Mouse (Mus musculus) T-cell, adult 2 months (primary cell): ENCODE measurements around the gene Pde4c.

ENCODE experiments used
- DNase-seq: peaks from one replicate; pipeline ENCODE4 v3.0.0; 2022; ENCODE audit warnings: low spot score

Pde4c gene

DNA sequence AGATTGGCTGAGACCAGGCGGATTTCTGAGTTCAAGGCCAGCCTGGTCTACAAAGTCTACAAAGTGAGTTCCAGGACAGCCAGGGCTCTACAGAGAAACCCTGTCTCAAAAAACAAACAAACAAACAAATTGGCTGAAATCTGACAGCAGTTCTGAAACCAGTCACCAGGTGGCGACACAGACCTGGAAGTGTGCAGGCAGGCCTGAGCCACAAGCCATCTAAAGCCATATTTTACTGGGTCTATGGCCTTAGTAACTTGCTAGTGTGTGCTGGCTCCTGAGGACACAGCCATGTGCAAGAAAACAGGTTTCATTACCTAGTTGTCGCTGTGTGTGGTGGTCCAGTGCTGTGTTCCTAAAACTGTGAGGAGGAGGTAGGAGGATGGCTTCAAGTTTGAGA lies 2.8 kb upstream of the Pde4c start:
- peak; percentile 77 for DNase-seq

DNA sequence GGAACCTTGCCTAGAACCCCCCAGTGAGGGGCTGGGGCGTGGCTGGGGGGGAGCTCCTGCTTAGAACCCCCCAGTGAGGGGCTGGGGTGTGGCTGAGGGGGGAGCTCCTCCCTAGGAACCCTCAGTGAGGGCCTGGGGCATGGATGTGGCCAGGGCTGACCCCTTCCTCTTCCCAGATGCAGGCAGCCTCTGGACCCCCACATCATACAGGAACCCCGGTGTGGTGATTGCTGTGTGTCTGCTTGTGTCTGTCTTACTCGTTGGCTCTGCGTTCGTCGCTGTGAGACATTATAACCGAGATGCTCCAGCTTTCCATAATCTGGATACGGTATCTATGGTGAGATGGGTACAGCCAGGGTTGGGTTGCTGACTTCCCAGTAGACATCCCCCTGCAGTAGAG lies 1.9 kb upstream of the Pde4c start:
- DNase-seq = no peak

GRCm38 (mm10) chr8:70724216-70724615 lies 696 bp downstream of the Pde4c start:
- no peak for DNase-seq

DNA sequence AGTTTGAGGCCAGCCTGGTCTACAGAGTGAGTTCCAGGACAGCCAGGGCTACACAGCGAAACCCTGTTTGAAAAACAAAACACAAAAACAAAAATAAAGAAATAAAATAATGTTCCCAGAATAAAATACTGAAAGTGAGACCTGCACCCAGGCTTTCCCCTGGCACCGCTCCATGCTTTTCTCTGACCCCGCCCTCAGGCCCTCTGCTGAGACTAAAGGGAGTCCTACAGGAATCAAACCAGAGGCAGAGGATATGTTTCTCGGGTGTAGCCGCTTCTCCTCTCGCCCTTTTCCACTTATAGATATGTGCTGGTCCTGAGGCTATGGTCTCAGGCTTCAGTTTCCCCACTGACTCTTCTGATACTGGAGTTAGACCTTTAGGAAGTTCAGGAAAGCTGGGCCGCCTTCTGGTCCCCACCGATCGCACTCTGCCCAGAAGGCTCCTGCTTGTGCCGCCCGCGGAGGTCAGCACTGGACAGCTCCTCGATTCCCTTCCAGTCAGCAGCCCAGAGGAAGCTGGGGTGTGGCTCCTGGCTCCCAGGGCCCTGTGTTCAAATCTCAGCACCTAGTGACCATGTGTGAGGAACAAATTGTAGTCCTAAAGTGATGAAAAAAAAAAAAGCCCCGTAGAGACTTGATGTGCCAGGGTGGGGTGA lies 2.4 kb downstream of the Pde4c start:
- no peak for DNase-seq

DNA sequence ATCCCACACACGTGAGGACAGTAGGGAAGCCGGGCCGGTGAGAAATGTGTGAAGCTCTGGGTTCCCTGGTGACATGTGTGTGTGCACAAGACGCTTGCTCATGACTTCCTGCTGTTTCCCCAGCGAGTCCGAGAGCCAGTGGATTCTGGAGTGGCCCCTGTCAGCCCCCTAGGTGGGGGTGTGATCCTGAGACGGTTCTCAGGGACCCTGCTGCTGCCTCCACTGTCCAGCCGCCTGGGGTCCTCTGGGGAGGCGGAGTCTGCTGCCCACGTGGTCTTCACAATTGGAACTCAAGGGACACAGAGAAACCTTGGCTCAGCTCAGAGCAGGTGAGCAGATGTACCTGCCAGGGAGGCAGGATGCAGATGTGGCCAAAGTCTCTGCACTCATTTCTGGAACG lies 3.2 kb downstream of the Pde4c start:
- DNase-seq = no peak

GRCm38 (mm10) chr8:70729808-70730475 lies 6.4 kb downstream of the Pde4c start:
- peak; percentile 30 for DNase-seq

DNA sequence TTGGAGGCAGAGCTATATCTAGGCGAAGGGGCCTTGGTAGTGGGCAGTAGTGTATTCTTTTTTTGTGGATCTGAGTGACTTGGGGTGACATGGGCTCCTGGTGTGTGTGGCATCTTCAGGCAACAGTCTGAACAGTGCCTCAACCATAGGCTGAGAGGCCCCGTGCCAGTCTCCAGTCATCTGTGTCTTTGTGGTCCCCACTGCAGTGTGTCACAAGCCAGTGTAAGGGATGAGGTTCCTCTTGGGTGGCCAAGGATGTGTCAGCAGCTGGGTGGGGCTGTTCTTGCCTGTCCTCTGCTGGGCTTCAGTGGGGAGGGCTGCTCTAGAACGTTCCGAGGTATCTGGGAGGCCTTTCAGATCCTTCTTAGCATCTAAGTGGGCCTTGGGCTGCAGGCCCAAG lies 7.4 kb downstream of the Pde4c start:
- no peak for DNase-seq

GRCm38 (mm10) chr8:70737705-70738104 lies 14.2 kb downstream of the Pde4c start:
- DNase-seq = no peak

- no peak for DNase-seq
Observed at GRCm38 (mm10) chr8:70738211-70738610, 14.7 kb downstream of the Pde4c start.

- DNase-seq = no peak
Observed at GRCm38 (mm10) chr8:70741661-70742060, 18.1 kb downstream of the Pde4c start.

DNA sequence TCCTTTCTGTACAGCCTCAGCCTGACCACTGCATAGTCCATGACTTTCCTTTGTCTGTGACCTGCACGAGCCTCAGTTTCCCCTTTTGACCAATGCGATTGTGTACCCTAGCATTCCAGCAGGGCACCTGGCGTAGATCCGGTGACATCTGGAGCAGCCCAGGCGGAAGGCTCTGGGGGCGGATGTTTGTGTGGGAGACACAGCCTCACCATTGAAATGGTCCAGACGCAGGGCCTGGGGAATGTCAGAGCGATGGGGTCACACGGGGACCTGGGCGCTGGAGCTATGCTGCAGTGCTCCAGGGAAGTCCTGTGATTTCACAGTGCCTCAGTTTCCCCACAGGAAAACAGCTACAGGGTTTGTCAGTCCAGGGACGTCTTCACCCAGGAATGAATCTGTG lies 18.7 kb downstream of the Pde4c start:
- DNase-seq = no peak

DNA sequence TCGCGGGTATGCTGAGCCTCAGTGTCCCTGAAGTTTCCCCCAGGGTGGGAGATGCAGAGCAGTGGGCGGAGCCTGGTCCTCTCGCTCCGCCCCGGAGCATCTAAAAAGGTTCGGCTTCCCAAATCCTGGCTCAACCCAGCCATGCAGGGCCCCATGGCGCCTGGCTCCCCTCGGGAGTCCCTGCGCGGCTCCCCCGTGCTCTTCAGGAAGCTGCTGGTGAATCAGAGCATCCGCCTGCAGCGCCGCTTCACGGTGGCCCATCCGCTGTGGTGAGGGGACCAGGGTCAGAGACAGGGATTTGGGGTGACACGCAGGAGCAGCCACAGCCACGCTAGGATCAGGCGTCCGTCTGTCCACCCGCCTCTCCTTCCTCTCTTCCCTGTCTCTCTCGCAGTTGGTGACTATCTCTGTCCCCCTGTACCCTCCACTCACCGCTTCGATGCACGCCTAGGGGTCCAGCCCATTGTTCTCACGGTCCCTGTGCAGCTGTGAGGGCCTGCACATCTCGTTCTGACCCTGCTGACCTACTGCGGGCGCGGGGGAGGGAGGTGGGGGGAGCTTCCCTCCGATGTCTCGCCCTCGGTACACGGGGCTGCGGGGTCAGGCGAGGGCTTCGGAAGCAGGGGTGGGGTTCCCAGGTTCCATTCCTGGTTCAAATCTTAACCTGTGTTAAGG lies 19.6 kb downstream of the Pde4c start:
- no peak for DNase-seq

- peak; percentile 61 for DNase-seq
Observed at GRCm38 (mm10) chr8:70743656-70744590, 20.4 kb downstream of the Pde4c start.

- peak; percentile 25 for DNase-seq
Observed at GRCm38 (mm10) chr8:70744806-70745205, 21.3 kb downstream of the Pde4c start.

GRCm38 (mm10) chr8:70745691-70746220 lies 22.2 kb downstream of the Pde4c start:
- no peak for DNase-seq

GRCm38 (mm10) chr8:70746676-70747075 lies 23.2 kb downstream of the Pde4c start:
- DNase-seq = no peak

DNA sequence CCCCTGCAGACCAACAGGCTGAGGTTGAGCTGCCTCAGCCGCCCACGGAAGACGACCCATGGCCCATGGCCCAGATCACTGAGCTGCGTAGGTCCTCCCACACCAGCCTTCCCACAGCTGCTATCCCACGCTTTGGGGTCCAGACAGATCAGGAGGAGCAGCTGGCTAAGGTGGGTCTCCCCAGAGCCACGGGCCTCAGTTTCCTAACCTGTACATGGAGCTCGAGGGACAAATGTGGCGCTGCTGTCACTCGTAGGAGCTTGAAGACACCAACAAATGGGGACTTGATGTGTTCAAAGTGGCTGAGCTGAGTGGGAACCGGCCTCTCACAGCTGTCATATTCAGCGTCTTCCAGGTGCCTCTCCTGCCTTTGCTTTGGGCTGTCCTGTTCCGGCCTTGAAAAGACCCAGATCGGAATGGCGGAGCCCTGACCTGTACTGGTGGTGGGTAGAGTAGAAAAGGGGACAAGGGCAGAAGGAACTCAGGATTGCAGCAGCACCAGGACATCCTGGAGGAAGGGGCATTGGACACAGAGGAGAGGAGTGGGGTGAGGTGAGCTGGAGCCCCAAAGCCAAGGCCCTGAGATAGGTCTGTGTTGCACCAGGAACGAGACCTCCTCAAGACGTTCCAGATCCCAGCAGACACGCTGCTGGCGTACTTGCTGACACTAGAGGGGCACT lies 23.8 kb downstream of the Pde4c start:
- DNase-seq = no peak

GRCm38 (mm10) chr8:70748246-70749096 lies 25.0 kb downstream of the Pde4c start:
- DNase-seq = no peak

DNA sequence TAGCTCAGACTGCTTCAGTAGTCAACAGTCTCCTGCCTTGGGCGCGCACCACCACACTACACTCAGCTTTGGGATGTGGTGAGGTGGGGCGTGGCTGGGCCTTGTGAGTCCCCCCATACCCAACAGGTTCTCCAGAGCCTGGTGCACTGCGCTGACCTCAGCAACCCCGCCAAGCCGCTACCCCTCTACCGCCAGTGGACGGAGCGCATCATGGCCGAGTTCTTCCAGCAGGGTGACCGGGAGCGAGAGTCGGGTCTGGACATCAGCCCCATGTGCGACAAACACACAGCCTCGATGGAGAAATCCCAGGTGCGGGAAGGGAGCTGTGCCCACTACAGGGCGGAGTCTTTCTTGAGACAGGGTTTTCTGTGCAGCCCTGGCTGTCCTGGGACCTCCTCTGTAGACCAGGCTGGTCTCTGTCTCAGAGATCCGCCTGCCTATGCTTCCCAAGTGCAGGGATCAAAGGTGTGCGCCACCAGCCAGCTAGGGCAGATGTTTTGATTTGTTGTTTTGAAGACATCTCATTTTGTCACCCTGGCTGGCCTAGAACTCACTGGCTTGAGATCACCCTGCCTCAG lies 25.7 kb downstream of the Pde4c start:
- DNase-seq = no peak

DNA sequence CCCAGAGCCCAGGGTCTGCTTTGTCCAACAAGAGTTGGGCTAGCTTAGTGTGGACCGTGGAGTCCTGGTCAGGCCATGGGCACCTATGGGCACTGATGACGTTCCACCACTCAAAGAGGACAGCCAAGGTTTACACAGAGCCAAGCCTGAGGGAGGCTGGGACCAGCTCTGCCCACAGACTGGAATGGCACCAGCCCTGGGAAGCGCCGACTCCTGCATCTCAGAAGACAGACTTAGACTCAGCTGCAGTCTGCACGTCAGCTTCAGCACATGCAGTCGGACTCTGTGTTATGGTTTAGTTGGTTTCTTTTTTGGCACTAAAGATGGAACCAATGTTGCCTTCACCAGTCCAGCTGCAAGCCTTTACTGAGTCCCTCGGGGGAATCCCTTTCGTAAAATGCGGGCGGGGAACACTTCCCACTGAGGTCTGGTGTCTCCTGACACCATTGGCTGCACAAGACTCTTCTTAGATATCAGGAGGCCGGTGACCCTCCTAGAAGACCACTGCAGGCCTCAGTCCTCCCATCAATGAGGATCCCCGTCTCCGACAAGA lies 26.7 kb downstream of the Pde4c start:
- DNase-seq = no peak
